Mouse (Mus musculus) heart, adult 18-20 months (tissue): Measurements from ENCODE around the gene Mup13. TPM values are rescaled to one million over a fixed set of nuclear protein-coding genes. Genes with fewer than 3 reads are reported as not detected.
"Not testable (repeated sequence)": the region's sequence is repeated elsewhere in the genome, so short reads cannot be mapped to it uniquely, and the experiment has no call there.

ENCODE experiments used
- DNase-seq, 2 experiments: peaks; one replicate each; pipeline ENCODE4 v3.0.0; 2021 to 2022; ENCODE audit warnings: mixed read lengths in 1 of 2
- long read RNA-seq, 2 experiments: library from polyadenylated mRNA; stranded (forward); transcript quantifications; one replicate each; pipeline ENCODE4 v2.0.0; 2021
- total RNA-seq, 2 experiments: library from RNA; stranded (reverse); gene quantifications; 2 replicates each; pipeline ENCODE4 v1.2.3; 2021

Mup13 gene
- not detected for total RNA-seq
- long read RNA-seq, experiment 1, result 0 reads
- long read RNA-seq, experiment 2, result 0 reads

GRCm38 (mm10) chr4:61228186-61228585, at the start of gene Mup13:
Gene Mup13, minus strand, starts transcription at chr4:61228286.
- not testable (repeated sequence) for DNase-seq

Other genes starting within 250 kb of the Mup13 start
- not detected for gene Mup14, start 75.7 kb upstream of the Mup13 start, total RNA-seq
- gene Mup15, start 211.5 kb upstream of the Mup13 start, total RNA-seq, result not detected